Mouse (Mus musculus) embryo, embryonic 10.5 days (tissue): Measurements from ENCODE around the gene Camta1.
A peak's percentile ranks its signal among the peaks of the same experiment; 100 is the strongest.
"Not testable (repeated sequence)": the region's sequence is repeated elsewhere in the genome, so short reads cannot be mapped to it uniquely, and the experiment has no call there.

ENCODE experiments used
- DNase-seq: peaks from one replicate; pipeline ENCODE4 v3.0.0-alpha.2; 2015; ENCODE audit warnings: low spot score

Gene Camta1

GRCm38 (mm10) chr4:150894718-150895501 is 966.8 kb downstream of the Camta1 start:
- DNase-seq = no peak

GRCm38 (mm10) chr4:150891308-150891707 is 970.4 kb downstream of the Camta1 start:
- DNase-seq = no peak

GRCm38 (mm10) chr4:150889955-150890315 is 971.7 kb downstream of the Camta1 start:
- no peak for DNase-seq

- no peak for DNase-seq
Observed at GRCm38 (mm10) chr4:150889273-150889954, 972.3 kb downstream of the Camta1 start.

- DNase-seq = no peak
Observed at GRCm38 (mm10) chr4:150888492-150888891, 973.2 kb downstream of the Camta1 start.

- DNase-seq = no peak
Observed at GRCm38 (mm10) chr4:150887903-150888302, 973.8 kb downstream of the Camta1 start.

- no peak for DNase-seq
Observed at GRCm38 (mm10) chr4:150882632-150883031, 979.0 kb downstream of the Camta1 start.

- no peak for DNase-seq
Observed at GRCm38 (mm10) chr4:150880364-150880763, 981.3 kb downstream of the Camta1 start.

- no peak for DNase-seq
Observed at GRCm38 (mm10) chr4:150879631-150880030, 982.0 kb downstream of the Camta1 start.

- DNase-seq = no peak
Observed at GRCm38 (mm10) chr4:150875393-150875792, 986.3 kb downstream of the Camta1 start.

- DNase-seq = not testable (repeated sequence)
Observed at GRCm38 (mm10) chr4:150874416-150874815, 987.3 kb downstream of the Camta1 start.

- DNase-seq = no peak
Observed at GRCm38 (mm10) chr4:150872681-150873080, 989.0 kb downstream of the Camta1 start.

- DNase-seq = no peak
Observed at GRCm38 (mm10) chr4:150872139-150872651, 989.5 kb downstream of the Camta1 start.

- peak; percentile 39 for DNase-seq
Observed at GRCm38 (mm10) chr4:150871392-150872138, 990.1 kb downstream of the Camta1 start.

- DNase-seq = no peak
Observed at GRCm38 (mm10) chr4:150870963-150871391, 990.7 kb downstream of the Camta1 start.

- no peak for DNase-seq
Observed at GRCm38 (mm10) chr4:150869276-150870197, 992.1 kb downstream of the Camta1 start.

- no peak for DNase-seq
Observed at GRCm38 (mm10) chr4:150868859-150869258, 992.8 kb downstream of the Camta1 start.

GRCm38 (mm10) chr4:150868161-150868560 is 993.5 kb downstream of the Camta1 start:
- no peak for DNase-seq
